Mouse (Mus musculus) common myeloid progenitor, adult 5-6 weeks (primary cell): Measurements from ENCODE around the gene Anks6. TPM values are rescaled to one million over a fixed set of nuclear protein-coding genes. Genes with fewer than 3 reads are reported as not detected.

Experiments
- ATAC-seq: replicated peaks from 2 replicates; pipeline ENCODE4 v1.8.0; 2016; ENCODE audit warnings: low read depth, mild to moderate bottlenecking, moderate TSS enrichment, inconsistent platforms; ENCODE audit not compliant: poor library complexity, severe bottlenecking
- total RNA-seq: library from RNA; stranded (forward); fragments of 200-1000, 187-1606 nt; gene quantifications from 2 replicates; pipeline ENCODE4 v1.2.3, GENCODE M21; 2017

Anks6 gene
- total RNA-seq, 1 experiment from 2014 or later = 1.5 TPM

- ATAC-seq = no peak
Observed at GRCm38 (mm10) chr4:47049216-47049615, 8.0 kb downstream of the Anks6 start.

GRCm38 (mm10) chr4:47047765-47048164 lies 9.5 kb downstream of the Anks6 start:
- ATAC-seq = no peak

- ATAC-seq = no peak
Observed at GRCm38 (mm10) chr4:47046974-47047373, 10.3 kb downstream of the Anks6 start.

GRCm38 (mm10) chr4:47043866-47044265 lies 13.4 kb downstream of the Anks6 start:
- ATAC-seq = no peak

GRCm38 (mm10) chr4:47039586-47039985 lies 17.6 kb downstream of the Anks6 start:
- ATAC-seq = no peak

GRCm38 (mm10) chr4:47037321-47037657 lies 19.9 kb downstream of the Anks6 start:
- ATAC-seq = peak; percentile 70

- ATAC-seq = no peak
Observed at GRCm38 (mm10) chr4:47036486-47037320, 20.5 kb downstream of the Anks6 start.

GRCm38 (mm10) chr4:47035536-47035935 lies 21.7 kb downstream of the Anks6 start:
- no peak for ATAC-seq

- ATAC-seq = no peak
Observed at GRCm38 (mm10) chr4:47032171-47032570, 25.1 kb downstream of the Anks6 start.

GRCm38 (mm10) chr4:47028791-47029190 lies 28.4 kb downstream of the Anks6 start:
- ATAC-seq = no peak

- no peak for ATAC-seq
Observed at GRCm38 (mm10) chr4:47023949-47024348, 33.3 kb downstream of the Anks6 start.

GRCm38 (mm10) chr4:47022804-47023603 lies 34.2 kb downstream of the Anks6 start:
- no peak for ATAC-seq

- peak; percentile 62; the same call in 1 of the 2 replicates for ATAC-seq
Observed at GRCm38 (mm10) chr4:47020563-47020962, 36.7 kb downstream of the Anks6 start.

- ATAC-seq = no peak
Observed at GRCm38 (mm10) chr4:47015156-47015555, 42.1 kb downstream of the Anks6 start.

GRCm38 (mm10) chr4:47012476-47012875 lies 44.8 kb downstream of the Anks6 start:
- no peak for ATAC-seq

GRCm38 (mm10) chr4:47010400-47011231 lies 46.6 kb downstream of the Anks6 start:
- peak; percentile 90 for ATAC-seq

GRCm38 (mm10) chr4:47000626-47001395 lies 56.4 kb downstream of the Anks6 start:
- ATAC-seq = no peak

GRCm38 (mm10) chr4:46997969-46998368 lies 59.3 kb downstream of the Anks6 start:
- no peak for ATAC-seq

- ATAC-seq = peak; percentile 85
Observed at GRCm38 (mm10) chr4:46992827-46993473, 64.3 kb downstream of the Anks6 start.
